Mouse (Mus musculus) left cerebral cortex, adult 9 months (tissue): ENCODE measurements around the gene Zkscan1.
"Not testable (repeated sequence)": the region's sequence is repeated elsewhere in the genome, so short reads cannot be mapped to it uniquely, and the experiment has no call there.

Experiments used
- DNase-seq, 2 experiments: peaks; one replicate each; pipeline ENCODE4 v3.0.0; 2022; ENCODE audit warnings: low spot score in 2 of 2

The Zkscan1 gene

DNA sequence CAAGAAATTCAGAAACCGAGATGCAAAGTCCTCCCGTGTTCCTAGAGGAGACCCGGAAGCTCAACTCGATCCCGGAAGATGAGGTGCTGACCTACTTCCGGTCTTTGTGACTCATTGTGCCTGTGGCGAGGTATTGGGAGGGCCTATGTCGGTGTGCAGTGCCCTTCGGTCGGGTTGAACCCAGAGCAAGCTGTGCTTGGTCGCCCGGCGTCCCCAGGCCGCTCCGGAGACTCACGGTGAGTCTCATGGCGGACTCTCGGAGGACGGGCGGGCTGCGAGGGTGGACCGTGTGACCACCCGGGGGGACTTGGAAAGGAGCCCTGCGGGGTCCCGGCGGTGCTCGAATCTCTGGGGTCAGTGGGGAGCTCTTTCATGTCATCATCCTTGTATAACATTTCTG, at the start of gene Zkscan1:
Gene Zkscan1 (plus strand): TSS at position 89 of the 400 bp plus-strand sequence.
- peak; percentile 60 to 76 for DNase-seq

DNA sequence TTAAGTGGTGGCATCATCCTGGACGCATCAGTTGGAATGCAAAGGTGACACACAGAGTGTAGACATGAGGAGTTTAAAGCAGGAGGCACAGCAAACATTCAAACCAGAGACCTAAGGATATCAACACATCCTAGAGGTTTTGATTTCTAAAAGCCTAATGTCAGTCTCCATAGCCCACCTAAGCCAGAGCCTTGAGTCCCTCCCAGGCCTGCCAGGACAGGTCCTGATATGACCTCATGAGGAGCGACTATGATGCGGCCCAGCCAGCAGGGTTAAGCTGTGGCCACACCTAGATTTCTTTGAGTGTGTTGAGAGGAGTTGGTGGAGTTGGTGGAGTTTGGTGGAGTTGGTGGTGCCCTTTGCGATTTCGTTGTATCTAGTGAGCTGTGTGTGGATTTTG, 32.0 kb upstream of the Zkscan1 start, which contains the start of gene Smok3c:
Gene Smok3c (plus strand): TSS at position 301 of the 400 bp plus-strand sequence.
- not testable (repeated sequence) for DNase-seq

DNA sequence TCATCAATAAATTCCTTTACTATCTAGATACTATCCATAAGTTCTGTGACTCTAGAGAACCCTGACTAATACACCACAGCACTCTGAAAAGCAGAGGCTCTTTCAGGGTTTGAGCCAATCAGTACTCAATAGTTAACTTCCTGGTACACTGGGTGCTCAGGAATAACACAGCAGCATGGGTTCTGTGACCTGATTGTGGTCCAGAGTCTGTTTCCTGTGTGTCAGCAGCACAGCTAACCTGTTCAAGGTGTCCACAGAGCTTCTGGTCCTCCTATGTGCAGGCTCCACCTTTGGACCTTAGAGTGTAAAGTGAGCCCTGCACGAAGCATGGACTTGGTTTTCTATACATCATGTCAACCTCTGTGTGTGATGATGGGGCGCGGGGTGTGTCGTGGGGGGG, 11.1 kb upstream of the Zkscan1 start:
- DNase-seq = no peak

DNA sequence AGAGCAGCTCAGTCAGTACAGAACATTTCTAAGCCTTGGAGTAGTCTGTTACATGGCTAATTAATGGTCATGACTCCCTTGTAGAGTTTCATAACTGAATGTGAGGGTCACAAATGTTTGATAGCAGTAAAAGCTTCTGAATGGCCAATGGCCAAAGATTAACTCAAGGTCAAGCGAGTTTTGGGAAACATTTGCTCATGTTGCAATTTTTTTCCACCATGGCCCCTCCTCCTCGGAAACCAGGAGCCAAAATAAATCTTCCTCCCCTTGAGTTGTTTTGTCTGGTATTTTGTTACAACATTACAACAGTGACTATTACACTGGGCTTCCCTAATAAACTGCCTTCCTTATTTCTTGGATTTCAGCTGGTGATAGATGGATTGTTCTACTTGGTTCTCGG, 9.2 kb upstream of the Zkscan1 start:
- no peak for DNase-seq

DNA sequence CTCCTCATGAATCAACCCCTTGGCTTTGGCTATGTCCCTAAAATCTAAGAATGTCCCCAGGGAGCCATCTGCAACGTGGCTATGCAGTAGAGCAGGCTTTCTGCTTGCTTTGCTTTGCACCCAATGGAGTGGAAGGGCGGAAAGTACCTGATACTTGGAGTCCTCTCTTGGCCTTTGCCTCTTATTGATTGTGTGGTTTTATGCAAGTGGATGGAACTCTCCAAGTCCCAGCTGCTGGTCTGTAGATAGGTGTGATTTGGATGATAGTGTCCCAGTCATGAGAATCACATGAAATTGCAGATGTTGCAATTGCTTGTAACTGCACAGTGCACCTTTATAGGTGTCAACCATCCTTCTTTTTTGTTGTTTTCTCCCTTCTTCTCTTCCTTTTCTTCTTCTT, 8.7 kb upstream of the Zkscan1 start:
- DNase-seq = no peak

DNA sequence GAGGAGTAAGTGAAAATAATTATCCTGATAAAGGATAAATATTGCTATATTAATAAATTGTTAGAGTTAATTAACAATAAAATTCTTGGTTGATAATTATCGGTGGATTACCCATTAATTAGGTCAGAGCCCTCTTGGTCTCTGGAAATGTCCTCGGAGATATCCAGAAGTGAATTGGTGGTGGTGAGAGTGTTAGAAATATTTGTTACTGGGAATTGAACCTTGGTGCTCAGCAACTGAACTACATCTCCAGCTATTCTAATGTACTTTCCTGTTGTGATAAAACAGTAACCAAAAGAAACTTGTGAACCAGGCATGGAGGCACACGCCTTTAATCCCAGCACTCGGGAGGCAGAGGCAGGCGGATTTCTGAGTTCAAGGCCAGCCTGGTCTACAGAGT, 4.4 kb upstream of the Zkscan1 start:
- no peak for DNase-seq

DNA sequence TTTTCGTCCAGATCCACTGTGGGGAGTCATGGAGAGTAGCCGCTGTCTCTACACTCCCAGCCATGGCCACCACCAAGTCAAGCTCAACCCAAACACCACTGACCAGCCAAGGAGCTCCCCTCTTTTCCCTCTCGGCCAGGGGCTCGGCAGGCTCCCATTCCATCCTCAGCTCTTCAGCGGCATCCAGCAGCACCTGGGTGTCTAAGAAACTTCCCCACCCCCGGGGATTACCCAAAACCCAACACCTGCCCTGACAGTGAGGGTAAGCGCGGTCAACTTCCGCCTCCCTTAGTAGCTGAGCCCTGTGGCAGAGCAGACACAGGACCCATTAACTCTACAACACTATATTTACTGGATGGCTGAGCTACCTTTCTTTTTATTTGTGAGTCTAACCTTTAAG, 3.4 kb upstream of the Zkscan1 start:
- DNase-seq = no peak

DNA sequence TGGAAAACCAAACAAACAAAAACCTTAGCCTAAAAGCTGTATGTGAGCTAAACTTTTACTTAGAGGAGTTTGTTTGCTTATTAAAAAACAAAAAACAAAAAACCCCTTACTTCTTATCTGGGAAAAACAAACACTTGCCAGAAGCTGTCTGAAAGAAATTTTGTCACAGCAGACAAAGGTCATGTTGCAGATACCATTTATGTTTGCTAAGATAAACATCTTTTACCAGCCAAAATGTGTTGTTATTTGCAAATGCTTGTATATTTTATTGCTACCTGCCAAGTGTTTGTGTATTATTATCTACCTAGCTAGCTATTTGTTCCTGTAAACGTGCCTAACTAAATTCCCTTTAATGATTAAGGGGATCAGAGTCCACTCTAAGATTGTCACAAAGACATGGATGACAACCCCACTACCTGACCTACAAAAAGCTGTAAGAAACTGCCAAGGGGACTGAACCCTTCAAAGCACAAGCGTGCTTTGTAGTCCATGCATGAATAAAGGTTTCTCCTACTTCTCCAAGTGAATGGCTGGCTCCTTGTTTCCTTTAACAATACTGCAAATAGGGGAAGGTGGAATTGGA, 1.5 kb upstream of the Zkscan1 start:
- no peak for DNase-seq

DNA sequence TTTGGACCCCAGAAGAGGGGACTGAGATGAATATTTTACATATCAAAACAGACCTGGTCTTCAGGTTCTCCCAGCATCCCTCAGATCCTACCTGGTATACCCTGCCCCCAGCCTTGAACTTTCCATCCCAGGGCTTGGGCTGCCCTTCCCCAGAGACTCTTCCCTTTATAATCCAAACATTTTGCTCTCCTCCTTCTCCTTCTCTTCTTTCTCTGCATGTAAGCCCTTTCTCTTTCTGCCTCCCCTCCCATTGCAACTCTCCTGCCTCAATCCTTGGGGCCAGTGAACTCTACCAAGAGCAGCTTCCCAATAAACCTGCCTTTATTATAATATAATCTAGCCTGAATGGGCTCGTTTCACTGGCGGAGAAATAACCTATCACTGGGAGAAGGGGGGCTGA, 948 bp upstream of the Zkscan1 start:
- no peak for DNase-seq

DNA sequence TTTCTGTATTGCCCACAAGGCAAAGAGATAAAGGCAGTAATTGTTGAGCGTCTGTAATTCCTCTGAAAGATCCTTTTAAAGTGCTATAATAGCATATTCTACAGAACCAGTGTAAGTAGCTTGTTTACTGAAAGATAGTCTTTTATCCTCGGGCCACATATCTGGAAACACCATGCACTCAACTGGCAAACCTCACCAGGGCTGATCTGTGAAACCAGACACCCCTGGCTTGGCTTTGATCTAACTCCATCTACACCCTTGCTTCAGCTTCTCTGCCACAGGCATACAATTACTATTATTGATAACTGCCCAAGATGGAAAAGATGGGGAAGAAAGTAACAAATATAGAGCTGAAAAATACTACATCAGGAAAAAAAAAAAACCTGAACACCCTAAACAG, 377 bp upstream of the Zkscan1 start:
- DNase-seq = no peak

DNA sequence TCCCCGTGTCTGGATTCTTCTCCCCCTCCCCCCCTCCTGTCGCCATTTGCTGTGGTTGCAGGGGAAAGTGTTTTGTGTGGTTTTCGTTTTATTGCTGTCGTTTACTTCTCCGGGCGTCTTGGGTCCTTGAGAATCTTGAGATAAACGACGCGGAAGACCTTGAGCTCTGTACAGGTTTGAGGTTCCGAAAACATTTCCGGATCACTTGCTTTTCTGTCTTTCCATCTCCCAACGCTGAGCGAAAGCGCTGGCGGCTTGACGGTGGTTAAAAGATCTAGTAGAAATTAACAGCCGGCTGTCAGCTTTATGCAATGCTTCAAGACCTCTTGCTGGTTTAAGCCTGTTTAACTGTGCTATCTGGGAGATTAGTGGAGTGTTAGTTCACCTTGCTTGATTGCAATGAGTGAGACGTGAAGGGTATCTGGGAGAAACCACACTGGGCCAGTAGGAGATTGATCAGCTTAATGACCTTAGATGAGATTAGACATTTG, 582 bp downstream of the Zkscan1 start:
- peak in 1 of 2 experiments; percentile 9 for DNase-seq

DNA sequence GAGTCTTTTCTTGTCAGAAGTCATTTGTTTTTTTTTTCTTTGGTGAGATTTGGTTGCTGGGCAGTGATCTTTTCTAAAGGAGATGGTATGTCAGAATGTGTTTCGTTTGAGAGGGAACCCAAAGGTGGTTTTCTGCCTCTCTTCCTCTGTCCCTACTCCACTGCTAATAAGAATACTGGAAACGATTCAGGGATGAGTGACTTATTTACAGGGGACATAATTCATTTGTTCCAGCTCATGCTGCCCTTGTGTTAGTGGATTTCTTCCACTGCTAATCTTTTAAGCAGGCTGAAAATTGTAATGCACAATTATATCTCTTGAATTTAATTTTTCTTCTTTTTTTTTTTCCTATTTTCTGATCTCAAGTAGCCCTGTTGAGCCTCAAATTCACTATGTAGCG, 2.0 kb downstream of the Zkscan1 start:
- no peak for DNase-seq

DNA sequence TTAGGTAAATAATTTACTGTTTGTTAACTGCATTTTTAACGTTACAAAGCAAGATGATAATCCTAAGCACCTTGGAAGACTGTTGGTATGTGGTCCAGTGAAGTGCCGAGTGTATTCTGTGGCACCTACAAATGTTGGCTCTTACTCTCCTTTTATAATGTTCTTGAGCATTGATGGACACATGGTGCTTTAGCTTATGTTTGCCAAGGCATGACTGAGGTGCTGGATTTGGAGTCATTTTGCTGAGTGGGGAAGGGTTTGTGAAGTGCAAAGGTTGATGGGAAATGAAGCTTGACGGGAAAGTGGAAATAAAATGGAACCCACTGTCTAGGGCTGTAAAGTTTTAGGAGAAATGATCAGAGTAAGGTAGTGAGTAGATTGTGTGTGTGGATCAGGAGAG, 3.5 kb downstream of the Zkscan1 start:
- no peak for DNase-seq

DNA sequence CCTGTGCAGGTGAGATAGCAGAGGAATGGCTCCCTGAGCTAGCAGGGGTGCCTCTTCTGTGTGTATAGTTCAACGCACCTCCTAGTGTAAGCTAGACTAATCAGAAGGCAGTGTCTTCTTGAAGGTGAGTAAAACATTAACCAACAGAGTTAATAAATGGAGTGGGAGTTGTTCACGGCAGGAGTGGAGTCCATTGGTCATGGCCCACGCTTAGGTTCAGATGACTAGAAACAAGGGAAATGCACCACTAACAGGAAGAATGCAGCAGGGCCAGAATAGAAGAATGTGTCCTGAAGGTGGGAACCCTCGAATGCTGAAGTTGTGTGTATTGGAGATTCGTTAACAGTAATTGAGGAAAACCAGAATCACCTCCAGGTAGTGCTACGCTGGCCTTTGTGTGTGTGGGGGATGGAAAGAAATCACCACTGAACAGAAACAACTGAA, 4.2 kb downstream of the Zkscan1 start:
- DNase-seq = no peak

DNA sequence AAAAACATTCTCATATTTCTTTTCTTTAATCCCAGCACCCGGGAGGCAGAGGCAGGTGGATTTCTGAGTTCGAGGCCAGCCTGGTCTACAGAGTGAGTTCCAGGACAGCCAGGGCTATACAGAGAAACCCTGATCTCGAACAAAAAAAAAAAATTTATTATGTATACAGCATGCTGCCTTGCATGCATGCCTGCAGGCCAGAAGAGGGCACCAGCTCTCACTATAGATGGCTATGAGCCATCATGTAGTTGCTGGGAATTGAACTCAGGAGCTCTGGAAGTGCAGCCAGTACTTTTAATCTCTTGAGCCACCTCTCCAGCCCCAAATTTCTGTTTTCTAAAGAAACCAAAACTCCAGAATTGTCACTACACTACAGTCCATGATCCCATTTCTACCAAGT, 5.4 kb downstream of the Zkscan1 start:
- no peak for DNase-seq

DNA sequence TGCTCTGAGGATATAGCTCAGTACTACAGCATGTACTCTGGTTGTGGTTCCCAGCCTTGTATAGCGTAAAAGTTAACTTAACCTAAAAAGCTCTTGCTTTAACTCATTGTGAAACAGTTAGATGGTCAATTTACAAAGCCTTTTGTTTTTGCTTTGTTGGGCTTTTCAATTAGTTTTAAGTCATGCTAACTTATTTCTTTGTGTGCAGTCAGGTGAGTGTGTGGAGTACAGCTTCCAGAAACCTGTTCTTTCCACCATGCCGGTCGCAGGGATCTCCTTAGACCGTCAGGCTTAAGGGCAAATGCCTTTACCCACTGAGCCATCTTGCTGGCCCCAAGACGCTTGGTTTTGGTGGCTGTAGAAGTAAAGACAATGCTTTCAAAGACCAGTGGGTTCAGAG, 5.9 kb downstream of the Zkscan1 start:
- no peak for DNase-seq

DNA sequence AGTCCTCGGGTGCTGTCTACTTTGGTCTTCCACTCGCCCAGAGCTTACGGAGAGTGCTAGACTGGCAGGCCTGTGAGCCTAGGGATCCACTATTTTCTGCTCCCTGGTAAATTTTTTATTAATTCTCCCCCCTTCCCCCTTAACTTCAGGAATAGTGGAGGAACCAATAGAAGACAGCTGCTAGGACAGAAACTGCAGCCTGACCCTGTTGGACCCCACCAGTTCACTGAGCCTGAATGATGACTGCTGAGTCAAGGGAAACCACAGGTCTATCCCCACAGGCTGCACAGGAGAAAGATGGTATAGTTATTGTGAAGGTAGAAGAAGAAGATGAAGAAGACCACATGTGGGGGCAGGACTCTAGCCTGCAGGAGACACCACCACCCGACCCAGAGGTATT, 7.9 kb downstream of the Zkscan1 start:
- no peak for DNase-seq

DNA sequence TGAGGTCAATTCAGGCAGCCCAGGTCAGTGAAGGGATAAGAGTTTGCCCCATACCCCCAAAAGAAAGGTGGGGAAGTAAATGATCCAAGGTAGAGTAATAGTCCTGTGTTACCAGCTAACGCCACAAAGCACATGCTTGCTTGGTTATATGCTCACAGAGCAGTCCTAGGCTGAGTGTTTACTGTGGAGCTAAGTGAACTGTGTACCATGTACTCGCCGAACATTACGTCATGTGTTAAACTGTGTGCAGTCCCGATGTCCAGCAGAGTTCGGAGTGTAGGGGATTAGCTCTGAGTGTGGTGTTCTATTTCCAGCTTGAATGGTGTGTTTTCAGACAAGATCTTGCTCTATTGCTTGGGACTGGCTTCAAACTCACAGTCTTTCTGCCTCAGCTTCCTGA, 9.6 kb downstream of the Zkscan1 start:
- DNase-seq = no peak

DNA sequence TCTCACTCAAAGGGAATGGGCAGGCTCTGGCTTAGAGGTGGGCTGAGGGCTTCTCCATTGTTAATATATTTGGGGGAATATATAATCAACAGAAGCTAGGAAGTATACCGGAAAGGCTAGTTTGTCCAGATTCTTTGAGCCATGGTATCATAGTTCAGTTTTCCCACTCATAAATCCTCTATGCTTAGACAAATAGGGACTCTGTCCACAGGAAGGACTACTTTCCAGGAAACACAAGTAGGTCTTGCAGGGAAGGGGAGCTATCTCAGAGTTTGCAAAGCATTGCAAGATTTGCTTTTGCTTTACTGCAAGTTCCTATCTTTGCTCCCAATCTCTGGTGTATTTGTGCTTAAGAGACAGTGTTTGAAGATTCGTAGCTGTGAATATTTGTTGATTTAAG, 20.1 kb downstream of the Zkscan1 start:
- no peak for DNase-seq

DNA sequence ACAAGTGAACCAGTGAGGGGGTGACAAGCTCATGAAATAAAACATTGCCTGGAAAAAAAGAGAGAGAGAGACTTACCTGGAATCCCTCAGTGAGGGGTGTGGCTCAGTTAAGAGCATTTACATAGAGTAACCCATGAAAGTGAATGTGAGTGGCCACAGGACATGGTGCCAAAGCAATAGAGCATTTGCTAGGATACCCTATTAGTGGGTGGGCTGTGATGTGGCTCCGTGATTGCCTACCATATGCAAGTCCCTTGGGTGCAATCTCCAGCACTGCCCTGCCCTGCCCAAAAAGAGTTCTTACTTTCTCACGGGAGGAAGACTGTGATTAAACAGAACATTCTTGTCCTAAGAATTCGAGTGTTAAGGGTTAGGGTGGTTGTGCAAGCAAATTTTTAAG, 22.2 kb downstream of the Zkscan1 start:
- no peak for DNase-seq

DNA sequence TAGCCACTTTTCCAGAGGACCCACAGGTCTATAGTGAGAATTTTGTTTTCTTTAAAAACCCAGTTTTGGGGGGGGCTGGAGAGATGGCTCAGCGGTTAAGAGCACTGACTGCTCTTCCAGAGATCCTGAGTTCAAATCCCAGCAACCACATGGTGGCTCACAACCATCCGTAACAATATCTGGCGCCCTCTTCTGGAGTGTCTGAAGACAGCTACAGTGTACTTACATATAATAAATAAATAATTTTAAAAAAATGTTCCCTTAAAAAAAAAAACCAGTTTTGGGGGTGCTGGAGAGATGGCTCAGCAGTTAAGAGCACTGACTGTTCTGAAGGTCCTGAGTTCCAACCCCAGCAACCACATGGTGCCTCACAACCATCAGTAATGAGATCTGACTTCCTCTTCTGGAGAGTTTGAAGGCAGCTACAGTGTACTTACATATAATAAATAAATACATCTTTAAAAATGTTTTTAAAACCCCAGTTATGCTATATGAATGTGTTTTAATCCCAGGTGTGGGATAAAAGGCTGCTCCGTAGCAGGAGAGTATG, 25.0 kb downstream of the Zkscan1 start:
- DNase-seq = not testable (repeated sequence)

DNA sequence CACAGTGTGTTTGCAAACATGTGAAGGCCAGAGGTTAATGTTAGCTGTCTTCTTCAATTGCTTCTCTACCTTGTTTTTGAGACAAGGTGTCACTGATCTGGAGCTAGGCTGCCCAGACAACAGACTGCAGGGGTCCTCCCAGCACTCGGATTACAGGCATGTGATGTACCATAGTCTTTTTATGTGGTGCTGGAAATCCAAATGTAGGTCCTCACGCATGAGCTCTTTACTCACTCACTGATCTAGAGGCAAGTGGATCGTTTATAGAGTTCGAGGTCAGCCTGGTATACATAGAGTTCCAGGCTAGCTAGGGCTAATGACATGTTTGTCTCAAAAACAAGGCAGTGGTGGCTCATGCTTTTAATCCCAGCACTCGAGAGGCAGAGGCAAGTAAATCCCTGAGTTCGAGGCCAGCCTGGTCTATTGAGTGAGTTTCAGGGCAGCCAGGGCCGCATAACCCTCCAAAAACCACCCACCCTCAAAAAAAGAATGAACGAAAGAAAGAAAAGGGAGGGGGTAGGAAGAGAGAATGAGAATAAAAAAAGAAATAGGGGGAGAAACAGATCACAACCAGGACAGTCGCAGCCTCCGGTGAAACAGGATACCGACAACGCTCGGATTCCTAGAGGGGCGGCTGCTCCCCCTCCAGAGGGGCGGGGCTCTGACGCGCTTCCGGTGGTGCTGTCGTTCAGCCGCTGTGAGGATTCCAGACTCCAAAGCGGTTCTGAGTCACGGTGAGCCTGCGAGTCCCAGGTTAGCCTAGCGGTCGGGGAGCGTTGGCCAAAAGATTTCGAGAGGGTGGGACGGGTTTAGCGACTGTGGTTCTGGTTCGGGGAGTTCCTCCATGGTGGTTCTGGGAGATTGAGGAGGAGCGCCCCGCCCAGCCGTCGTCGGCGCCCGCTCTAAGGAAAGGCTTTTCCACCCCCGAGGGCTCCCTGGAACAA, 31.6 kb downstream of the Zkscan1 start, which contains the start of gene Zscan21:
Gene Zscan21 (plus strand): TSS at position 649 of the 944 bp plus-strand sequence.
- peak; percentile 58 to 85 for DNase-seq
